Mouse (Mus musculus) lung, adult 18-20 months (tissue): Measurements from ENCODE around the gene Dlx5.

ENCODE experiments used
- DNase-seq, 2 experiments: peaks; one replicate each; pipeline ENCODE4 v3.0.0; 2022; ENCODE audit warnings: mixed read lengths in 2 of 2

Dlx5 gene

DNA sequence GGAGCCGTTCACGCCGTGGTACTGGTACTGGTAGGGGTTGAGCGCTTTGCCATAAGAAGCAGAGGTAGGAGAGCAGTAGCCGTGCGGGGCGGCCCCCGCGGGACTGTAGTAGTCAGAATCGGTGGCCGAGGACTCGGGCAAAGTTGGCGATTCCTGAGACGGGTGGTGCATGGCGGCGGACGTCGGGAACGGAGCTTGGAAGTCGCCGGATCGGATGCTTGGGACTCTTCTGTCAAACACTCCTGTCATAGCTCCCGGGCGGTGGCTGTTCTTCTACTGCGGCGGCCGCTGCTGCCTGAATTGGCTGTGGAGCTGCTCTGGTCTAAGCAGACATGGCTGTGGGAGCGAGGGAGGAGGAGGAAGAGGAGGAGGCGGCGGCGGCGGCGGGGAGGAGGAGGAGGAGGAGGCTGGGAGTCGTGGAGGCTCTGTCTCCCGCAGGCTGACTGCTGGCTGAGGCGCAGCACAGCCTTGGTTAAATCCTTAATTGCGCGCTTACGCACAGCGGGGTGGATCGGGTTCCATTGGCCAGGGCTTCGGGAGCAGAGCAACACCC, at the start of gene Dlx5:
Gene Dlx5 (minus strand): TSS at position 448 of the 553 bp plus-strand sequence.
- peak in 1 of 2 experiments; percentile 21 for DNase-seq

DNA sequence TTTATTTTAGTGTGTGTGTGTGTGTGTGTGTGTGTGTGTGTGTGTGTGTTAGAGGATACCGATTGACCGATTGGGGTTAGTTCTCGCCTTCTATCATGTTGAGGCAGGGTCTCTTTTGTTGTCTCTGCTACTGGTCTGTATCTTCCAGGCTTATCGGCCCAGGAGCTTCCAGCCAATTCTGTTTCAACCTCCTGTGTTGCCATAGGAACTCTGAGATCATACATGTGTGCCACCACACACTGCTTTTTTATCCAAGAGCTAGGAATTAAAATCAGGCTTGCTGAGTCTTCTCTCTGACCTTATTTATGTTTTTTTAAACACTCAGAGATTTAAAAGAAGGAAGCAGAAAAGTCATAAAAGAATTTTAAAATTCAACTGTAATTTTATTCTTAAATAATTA, 49.6 kb upstream of the Dlx5 start:
- DNase-seq, result no peak

DNA sequence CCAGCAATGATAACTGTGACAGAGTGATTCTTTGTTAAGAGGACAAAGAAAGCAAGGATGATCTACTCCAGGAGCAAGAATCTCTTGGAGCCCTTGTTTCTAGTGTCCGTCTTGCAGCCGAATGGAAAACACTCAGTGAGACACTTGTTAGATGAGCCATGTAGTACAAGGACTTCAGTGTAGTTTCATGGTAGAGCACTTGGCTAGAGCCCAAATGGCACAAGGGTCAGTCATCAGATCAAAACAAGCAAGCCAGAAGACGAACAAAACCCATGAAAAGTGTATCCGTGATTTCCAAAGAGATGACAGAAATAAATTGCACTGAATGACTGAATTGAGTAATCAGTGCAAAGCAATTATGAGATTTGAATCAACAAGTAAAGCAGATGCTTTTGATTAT, 48.9 kb upstream of the Dlx5 start:
- no peak for DNase-seq

DNA sequence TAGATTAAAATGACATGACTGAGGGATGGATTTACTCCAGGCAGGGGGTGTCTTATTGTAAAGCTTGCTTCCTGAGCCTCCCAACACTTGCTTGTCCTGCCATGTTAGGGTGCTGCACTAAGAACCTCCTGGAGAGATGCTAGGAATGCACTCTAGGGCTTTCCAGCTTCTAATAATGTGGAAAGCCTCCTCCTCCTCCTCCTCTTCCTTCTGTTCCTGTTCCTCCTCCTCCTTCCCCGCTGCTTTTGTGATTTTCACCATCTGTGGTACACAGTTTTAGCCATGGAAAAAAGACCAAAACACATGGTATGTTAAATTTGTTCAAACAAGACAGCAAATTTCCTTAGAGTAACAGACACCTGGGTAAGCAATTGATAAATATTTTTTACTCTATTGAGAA, 43.4 kb upstream of the Dlx5 start:
- no peak for DNase-seq

DNA sequence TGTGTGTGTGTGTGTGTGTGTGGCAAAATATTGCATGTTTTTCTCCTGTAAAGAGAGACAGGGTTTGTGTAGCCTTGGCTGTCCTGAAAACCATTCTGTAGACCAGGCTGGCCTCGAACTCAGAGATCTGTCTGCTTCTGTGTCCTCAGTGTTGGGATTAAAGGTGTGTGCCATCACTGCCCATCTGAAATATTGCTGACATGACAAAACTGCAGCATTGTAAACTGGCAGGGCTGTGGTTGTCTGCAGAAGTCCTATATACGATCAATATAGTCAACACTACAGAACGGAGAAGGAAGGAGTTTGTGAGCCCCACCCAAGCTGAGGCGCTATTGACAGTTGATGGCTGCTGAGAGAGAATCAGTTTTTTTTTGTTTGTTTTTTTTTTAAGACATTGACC, 35.4 kb upstream of the Dlx5 start:
- no peak for DNase-seq

DNA sequence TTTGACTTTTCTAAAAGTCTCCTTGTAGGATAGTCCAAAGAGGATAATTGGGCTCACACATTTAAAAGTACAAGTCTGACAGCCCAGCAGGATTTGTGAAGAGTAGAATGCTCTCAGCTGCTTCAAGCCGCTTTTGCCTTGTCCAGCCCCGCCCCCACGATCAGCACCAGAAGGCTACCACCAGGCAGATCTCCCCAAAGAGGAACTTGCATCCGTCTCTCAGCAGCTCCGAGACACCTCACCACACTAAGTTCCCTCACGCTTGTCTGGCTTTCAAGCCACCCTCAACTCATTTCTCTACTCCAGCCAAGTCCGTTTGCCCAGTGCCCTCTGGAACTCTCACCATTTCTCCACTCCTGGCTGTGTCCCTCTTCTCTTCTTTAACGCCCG, 33.6 kb upstream of the Dlx5 start:
- DNase-seq, result no peak

DNA sequence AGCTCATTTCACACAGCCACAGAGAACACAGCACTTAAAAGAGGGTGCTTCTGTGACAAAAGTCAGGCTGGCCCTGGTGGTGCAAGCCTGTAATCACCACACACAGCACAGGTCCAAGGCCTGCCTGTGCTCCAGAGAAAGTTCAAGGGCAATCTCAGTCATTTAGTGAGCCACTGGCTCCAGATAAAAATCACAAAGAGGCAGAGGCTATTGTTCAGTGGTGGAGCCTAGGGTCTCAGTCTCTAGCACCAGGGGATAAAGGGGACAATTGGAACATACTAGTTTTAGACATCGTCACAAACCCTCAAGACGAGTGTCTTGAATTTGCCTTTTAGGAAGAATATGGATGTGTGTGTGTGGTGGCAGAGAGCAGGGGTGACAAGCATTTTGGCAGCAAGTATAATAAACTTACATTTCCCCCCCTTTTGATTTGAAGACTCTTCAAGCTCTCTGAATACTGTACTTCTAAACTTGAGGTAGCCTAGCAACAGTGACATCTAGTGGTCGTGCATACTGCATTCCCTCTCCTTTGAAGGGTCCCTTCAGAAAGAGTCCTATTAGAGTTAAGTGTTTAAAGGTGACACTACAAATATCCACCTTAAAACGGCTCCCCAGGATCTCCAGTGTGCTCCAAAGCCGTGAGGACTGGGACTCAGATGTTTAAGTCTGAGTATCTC, 33.1 kb upstream of the Dlx5 start:
- peak in 1 of 2 experiments; percentile 11 for DNase-seq

DNA sequence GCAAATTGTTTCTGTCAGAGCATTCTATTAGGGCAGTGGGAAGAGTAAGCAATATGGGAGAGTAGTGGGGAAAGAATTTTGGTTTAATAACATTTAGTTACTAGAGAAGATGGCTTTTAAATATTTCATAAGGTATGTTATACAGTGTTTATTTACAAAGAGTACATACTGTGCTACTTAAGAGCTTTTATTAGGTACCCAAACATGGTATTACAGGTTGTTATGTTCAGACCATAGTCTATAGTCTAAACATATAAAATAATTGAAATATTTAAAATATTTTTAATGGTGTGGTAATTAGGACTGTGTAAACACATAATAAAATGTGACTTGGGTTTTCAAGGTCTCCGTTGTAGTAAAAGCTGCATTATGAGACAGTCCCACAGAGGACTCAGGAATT, 32.4 kb upstream of the Dlx5 start:
- DNase-seq, result no peak

DNA sequence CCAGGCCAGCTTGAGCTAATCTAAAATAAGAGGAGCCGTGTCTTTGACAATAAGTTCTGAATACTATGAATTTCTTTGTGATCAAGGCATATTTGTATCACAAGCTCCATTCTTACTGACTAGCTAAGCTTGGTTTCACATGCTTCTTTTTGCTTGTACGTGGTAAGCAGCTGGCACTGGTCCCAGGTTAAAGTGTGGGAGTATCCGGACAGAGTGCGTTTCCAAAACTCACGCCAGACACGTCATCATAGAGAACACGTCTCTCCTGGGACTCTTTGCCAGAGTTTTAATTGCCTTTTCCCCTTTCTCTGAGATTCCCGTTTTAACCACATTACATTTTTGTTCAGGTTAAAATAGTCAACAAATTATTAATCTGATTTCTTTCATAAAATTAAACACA, 27.7 kb upstream of the Dlx5 start:
- DNase-seq, result peak; percentile 20 to 41

DNA sequence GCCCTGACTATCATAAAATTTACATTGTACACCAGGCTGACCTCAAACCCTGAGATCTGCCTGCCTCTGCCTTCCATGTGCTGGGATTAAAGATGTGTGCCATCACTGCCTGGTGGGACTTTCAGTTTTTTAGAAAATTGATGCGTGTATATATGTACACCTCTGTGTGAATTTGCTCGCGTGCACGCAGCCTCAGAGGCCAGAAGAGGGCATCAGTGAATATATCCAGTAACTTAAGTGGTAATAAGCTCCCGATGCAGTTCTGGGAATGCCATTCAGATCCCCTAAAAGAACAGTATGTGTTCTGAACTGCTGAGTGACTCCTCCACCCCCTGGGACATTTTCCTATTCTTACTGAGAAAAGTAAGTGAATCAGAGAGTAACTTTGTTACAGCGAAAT, 8.2 kb upstream of the Dlx5 start:
- DNase-seq, result no peak

DNA sequence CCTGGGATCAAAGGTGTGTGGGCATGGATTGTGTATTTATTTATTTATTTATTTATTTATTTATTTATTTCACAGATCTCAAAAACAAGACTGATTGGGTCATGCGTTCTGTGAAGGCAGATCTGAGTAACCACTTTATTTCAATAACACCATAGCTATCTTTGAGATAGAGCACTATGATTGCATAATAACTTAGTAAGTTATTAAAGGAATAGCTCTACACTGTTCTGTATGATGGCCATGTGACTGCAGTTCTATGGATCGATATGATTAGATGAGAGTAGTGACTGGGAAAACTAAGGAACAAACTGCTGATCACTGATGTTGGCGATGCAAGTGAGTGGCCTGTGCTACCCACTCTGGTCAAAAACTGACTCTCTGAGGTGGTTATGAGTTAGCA, 4.3 kb upstream of the Dlx5 start:
- DNase-seq, result no peak

DNA sequence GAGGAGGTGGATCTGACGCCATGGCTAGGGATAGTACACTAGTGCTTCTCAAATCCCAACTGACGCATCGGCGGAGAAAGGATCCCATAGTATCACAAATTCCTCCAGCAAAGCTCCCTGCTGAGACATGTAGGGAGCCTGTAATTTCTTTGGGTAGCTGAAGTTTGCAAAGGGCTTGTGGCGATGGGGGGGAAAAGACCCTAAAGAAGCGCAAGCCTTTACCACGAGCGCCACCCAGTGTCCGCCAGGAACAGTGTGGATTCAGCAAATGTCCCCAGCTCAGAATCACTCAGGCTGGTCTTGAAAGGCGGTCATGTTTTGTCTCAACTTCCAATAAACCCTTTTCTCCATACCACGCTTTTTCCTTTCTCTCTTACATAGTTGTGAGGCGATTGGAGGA, 3.0 kb upstream of the Dlx5 start:
- no peak for DNase-seq

DNA sequence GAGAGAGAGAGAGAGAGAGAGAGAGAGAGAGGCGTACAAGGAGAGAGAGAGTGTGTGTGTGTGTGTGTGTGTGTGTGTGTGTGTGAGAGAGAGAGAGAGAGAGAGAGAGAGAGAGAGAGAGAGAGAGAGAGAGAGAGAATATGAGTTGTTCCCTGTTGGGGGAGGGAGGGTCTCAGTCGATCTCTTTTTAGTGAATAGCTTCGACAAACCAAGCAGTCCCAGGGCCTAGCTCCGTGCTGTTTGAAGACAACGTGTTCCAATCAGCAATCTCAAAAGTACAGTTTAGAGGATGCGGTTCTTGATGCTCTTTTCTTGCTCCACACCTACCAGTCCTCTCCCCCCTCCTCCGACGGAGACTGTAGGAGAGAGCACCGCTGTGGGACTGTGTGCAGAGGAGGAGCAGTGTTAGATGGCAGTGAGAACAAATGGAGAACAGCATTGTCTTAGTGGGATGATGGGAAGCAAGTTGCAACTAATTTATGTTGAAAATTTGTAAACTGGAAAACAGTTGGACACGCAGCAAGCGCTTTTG, 447 bp upstream of the Dlx5 start:
- no peak for DNase-seq

DNA sequence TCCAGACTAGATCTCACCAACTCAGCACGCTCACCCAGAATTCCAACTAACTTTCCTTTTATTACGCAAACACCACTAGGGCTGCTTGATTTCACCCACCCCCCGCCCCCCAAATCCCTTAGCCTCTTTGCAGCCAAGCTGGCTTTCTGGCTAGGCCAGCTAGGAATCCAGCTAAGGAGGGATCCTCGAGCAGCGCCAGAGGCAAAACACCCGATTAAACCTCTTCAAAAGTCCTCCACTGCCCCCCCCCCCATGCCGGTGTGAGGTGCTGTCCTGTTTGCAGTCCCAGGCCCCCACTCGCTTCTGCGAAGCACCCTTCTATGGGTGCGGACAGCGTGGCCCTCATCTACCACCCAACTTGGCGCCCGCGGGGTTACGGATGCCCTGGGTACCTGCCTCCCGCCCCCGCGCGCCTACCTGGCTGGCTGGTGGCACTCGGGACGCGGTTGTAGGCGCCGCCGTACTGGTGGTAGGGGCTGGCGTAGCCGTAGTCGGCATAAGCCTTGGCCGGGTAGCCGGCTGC, 709 bp downstream of the Dlx5 start:
- DNase-seq, result no peak

DNA sequence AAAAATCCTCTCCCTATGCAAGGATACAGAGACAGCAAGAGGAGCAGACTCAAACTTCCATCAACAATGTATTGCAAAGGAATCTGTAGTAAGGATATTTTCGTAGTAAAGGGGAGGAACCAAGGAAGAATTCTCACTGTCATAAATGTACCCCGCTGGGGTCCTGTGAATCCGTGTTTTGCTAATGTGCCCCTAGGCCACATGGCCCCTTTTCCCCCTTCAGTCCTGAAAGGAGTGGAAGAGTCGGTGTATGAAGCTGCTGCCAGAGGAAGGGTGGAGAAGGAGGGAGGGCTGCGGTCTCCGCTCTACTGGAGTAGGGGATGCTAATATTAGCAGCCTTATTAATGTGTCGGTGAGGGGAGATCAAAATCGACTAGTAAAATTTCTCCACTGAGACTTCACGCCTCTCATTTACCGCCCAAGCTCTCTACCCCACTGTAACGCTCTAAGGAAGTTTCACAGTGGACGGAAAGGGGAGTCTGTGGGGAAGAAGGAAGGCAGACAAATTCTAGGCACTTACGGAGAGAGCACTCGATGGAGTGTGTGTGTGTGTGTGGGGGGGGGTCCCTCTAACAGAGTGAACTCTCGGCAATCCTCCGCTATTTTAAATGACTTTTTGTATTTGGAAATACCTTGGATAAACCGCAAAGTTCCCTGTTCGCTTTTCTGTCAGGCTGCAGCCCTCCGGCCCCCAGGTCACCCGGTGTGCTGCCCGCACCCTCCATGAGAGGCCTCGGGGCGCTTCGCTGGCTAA, 1.3 kb downstream of the Dlx5 start:
- DNase-seq, result no peak

DNA sequence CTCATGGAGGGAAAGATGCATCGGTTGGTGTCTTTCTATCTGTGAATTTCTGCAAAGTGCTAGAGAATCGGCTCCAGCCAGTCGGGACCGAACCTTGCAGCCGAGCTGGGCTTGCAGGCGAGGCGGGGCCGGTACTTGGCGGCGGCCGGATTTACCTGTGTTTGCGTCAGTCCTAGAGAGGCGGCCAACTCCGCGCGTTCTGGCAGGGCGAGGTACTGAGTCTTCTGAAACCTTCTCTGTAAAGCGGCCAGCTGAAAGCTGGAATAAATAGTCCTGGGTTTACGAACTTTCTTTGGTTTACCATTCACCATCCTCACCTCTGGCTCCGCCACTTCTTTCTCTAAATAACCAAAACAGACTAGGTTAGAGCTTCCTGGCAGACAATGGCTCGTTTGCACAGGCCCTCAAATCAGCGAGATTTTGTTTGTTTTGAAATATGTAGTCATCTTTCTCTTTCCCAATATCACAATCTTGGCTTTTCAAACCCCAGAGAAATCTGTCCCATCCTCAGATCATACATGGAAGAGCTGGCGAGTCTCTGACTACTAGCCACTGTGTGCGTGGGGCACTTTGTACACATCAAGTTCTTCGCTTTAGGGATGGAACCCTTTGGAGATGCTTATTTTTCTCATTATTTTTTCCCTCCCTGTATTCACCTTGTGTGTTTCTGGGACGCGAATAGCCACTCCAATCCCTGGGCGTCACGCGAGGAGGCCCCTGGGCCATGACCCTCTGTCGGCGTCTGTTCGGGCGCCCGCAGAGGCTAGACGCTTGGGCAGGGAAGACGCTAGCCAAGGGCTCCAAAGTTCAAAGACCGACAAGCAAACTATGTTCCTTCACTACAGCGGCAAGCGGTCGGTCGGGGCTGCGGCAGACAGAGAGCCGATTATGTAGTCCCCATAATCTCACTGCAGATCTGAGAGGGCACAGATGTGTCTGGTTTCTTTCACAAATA, 2.2 kb downstream of the Dlx5 start:
- DNase-seq, result no peak

DNA sequence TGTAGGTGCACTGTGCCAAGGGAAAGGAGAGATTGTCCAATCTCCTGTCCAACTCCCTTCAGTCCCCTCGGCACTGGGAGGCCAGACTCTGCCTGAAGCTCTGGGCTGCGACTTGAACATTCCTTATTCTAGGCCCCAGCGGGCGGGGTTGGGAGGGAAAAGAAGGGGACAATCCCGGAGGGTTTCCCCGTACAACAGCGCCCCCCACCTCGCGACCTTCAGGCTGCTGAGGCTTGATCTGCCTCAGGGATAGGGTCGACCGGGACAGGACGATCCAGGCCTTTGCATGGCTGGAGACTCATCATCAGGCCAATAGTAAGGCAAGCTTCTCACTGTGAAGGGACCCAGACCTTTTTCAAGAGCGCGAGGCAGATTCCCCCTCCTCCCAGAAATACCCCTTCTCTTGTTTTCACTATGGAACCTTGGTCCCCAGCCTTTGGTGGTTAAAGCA, 3.0 kb downstream of the Dlx5 start:
- no peak for DNase-seq

DNA sequence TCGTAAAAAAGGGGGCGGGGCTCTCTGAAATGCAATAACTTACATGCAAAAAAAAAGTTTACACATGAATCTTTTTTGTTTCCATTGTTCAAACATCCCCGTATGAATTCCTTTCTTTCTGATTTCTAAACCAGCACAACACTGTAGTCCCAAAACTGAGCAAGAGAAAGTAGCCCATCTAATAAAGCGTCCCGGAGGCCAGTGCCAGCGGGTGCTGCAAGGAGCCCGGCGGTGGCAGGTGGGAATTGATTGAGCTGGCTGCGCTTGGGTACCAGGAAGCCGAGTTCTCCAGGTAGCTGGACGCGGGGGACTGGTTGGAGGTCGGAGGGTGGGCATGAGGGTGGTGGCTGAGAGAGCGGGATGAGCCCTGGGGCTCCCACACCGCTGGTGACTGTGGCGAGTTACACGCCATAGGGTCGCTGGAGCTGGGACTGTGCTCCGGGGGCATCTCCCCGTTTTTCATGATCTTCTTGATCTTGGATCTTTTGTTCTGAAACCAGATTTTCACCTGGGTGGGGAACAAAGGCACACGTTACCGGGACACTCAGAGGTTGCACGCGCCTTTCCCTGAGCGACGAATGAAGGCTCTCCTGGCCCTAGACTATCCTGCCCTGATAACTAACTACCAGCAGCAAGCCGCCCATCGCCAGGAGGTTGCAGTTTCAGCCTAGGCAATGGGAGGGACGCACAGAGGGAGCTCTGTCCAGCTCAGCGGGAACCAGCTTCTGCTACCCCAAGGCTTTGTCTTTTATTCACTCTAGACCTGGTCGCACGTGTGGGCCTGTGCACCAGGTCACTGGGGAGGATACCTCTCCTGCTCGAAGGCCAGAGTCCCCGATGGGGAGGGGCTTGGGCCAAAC, 3.7 kb downstream of the Dlx5 start:
- no peak for DNase-seq

DNA sequence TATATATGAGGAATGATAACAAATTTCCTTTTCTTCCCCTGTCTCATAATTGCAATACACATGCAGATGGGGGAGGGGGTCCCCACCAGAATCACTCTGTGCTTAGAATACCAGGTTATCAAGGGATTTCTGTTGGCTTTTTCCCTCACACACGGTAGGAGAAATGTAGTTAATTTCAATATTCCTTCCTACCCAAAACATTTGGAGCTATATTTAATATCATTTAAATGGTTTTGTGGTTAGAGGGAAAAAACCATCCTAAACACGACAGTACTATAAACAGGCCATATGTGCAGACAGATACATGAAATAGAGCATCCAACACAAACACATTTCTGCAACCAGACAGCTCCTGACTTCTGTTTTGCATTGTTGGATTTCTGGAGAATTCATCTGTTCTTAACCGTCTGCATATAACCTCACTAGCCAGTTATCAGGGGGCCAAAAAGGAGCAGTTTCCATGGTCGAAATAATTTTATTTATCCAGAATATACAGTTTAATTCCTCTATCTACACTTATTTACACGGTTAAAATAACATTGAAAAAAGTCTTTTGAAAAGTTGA, 4.5 kb downstream of the Dlx5 start:
- no peak for DNase-seq

DNA sequence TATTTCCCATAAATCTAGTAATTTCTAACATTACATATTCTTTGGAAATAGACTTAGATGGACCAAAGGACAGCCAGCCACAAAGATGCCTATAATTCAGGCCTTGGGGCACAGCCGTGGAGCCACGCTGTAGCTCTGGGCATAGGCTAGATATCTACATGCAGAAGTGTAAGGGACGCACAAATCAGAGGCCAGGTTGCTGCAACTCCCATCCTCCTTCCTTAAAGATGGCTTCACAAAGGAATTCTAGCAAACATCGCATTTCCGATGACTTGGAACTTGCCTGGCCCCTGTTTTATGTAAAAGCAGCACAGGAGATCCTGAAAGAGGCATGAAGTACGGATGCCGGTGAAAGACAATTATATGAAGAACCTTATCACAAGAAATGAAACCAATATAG, 5.2 kb downstream of the Dlx5 start:
- DNase-seq, result no peak

DNA sequence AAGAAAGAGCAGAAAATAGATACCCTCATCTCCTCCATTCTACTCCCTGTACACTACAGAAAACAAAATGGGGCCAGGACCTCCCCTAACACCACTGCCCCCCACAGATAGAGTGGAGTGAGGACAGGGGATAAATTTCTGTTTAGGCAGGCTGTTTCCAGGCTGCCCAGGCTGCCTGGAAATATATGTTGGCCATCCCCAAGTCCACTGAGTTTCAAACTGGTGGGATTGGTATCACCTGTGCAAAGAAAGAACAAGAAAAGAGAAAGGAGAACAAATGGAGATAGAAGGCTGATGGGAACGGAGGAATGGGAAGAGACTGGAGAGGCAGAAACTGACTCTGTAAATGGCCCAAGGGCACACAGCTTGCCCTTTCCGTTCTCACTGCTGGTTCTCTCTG, 5.7 kb downstream of the Dlx5 start:
- no peak for DNase-seq
